Mouse (Mus musculus): ENCODE measurements around the gene Ncmap.

Ncmap gene

GRCm38 (mm10) chr4:135397991-135398390, at the start of gene Ncmap:
Gene Ncmap, minus strand, starts transcription at chr4:135398227.
- no peak for DNase-seq

GRCm38 (mm10) chr4:135442473-135442872, 44.4 kb upstream of the Ncmap start:
- DNase-seq: no peak

GRCm38 (mm10) chr4:135439904-135440522, 42.0 kb upstream of the Ncmap start:
- DNase-seq: no peak

GRCm38 (mm10) chr4:135439188-135439647, 41.2 kb upstream of the Ncmap start:
- no peak for DNase-seq

GRCm38 (mm10) chr4:135437924-135438323, 39.9 kb upstream of the Ncmap start:
- no peak for DNase-seq

GRCm38 (mm10) chr4:135436291-135436690, 38.3 kb upstream of the Ncmap start:
- no peak for DNase-seq

- no peak for DNase-seq
These were observed 36.4 kb upstream of the Ncmap start for GRCm38 (mm10) chr4:135434395-135434789.

GRCm38 (mm10) chr4:135433443-135434394, 35.7 kb upstream of the Ncmap start, which contains the start of gene Rcan3:
Gene Rcan3, minus strand, starts transcription at chr4:135433853.
- peak; percentile 58 for DNase-seq

GRCm38 (mm10) chr4:135433086-135433442, 35.0 kb upstream of the Ncmap start:
- DNase-seq: no peak

- no peak for DNase-seq
These were observed 32.1 kb upstream of the Ncmap start for GRCm38 (mm10) chr4:135429990-135430760.

GRCm38 (mm10) chr4:135429383-135429782, 31.4 kb upstream of the Ncmap start:
- no peak for DNase-seq

GRCm38 (mm10) chr4:135426587-135426986, 28.6 kb upstream of the Ncmap start:
- DNase-seq: no peak

- peak; percentile 71 for DNase-seq
These were observed 27.6 kb upstream of the Ncmap start for GRCm38 (mm10) chr4:135425625-135426024.

GRCm38 (mm10) chr4:135420961-135421360, 22.9 kb upstream of the Ncmap start:
- DNase-seq: no peak

GRCm38 (mm10) chr4:135420416-135420815, 22.4 kb upstream of the Ncmap start:
- DNase-seq: no peak

GRCm38 (mm10) chr4:135419996-135420395, 22.0 kb upstream of the Ncmap start:
- DNase-seq: no peak

GRCm38 (mm10) chr4:135416367-135416766, 18.3 kb upstream of the Ncmap start:
- DNase-seq: no peak

GRCm38 (mm10) chr4:135413491-135413890, 15.5 kb upstream of the Ncmap start:
- no peak for DNase-seq

- peak; percentile 30 for DNase-seq
These were observed 13.6 kb upstream of the Ncmap start for GRCm38 (mm10) chr4:135411633-135412032.

GRCm38 (mm10) chr4:135406180-135406579, 8.2 kb upstream of the Ncmap start:
- no peak for DNase-seq

GRCm38 (mm10) chr4:135404916-135405315, 6.9 kb upstream of the Ncmap start:
- DNase-seq: no peak

GRCm38 (mm10) chr4:135404048-135404447, 6.0 kb upstream of the Ncmap start:
- DNase-seq: no peak

GRCm38 (mm10) chr4:135401881-135402280, 3.9 kb upstream of the Ncmap start:
- no peak for DNase-seq
